Mouse (Mus musculus): ENCODE results near the gene Tmem204. TPM values are rescaled to one million over a fixed set of nuclear protein-coding genes. Genes with fewer than 3 reads are reported as not detected.
A peak's percentile ranks its signal among the peaks of the same experiment; 100 is the strongest.

Gene Tmem204
- polyA plus RNA-seq, 1 experiment from 2014 or later = 13.2 TPM

GRCm38 (mm10) chr17:25082887-25083286 lies 504 bp downstream of the Tmem204 start:
- Histone ChIP-seq H3K4me1 (peaks cover 48% of the 10 kb centered on the region), H3K27me3 (no peaks in the 10 kb centered on the region), H3K27ac (peak overlapping the region; percentile 97), H3K4me2 (replicated peaks) (no peak overlapping the region), H3K9me3 (no peaks in the 10 kb centered on the region), H3K4me3 (no peak overlapping the region), H3K36me3 (peaks cover 6% of the 10 kb centered on the region; the same call in 1 of the 2 replicates), H3K9ac (no peak overlapping the region)
- 42% methylated on average over 3 of the region's 3 CpGs for WGBS
- ATAC-seq (ENCODE audit: insufficient number of reproducible peaks, insufficient read depth, low FRiP score, low TSS enrichment) = no peak

- H3K36me3 ChIP-seq = 0 out of 2 replicates have a peak, but pooled peaks cover 3% of the 10 kb centered on the region
- H3K4me2 ChIP-seq (replicated peaks) = no peak overlapping the region
- peaks cover 48% of the 10 kb centered on the region for H3K4me1 ChIP-seq
- H3K4me3 ChIP-seq = no peak overlapping the region
- 63% methylated on average over 14 of the region's 14 CpGs for WGBS
- peak overlapping the region; percentile 97 for H3K27ac ChIP-seq
- H3K9ac ChIP-seq = no peak overlapping the region
- no peaks in the 10 kb centered on the region for H3K9me3 ChIP-seq
- no peaks in the 10 kb centered on the region for H3K27me3 ChIP-seq
- ATAC-seq (ENCODE audit: insufficient number of reproducible peaks, insufficient read depth, low FRiP score, low TSS enrichment) = no peak
Observed at GRCm38 (mm10) chr17:25082081-25082847, 1.1 kb downstream of the Tmem204 start.

GRCm38 (mm10) chr17:25080960-25081381 lies 2.4 kb downstream of the Tmem204 start:
- Histone ChIP-seq H3K4me2 (replicated peaks) (no peak overlapping the region), H3K27me3 (no peaks in the 10 kb centered on the region), H3K9me3 (no peaks in the 10 kb centered on the region), H3K4me1 (peaks cover 48% of the 10 kb centered on the region), H3K27ac (peak overlapping the region; percentile 83), H3K36me3 (0 out of 2 replicates have a peak, but pooled peaks cover 3% of the 10 kb centered on the region), H3K9ac (peak overlapping the region; percentile 29; the same call in 1 of the 2 replicates), H3K4me3 (peak overlapping the region; percentile 18)
- ATAC-seq (ENCODE audit: insufficient number of reproducible peaks, insufficient read depth, low FRiP score, low TSS enrichment) = no peak
- 57% methylated on average over 11 of the region's 11 CpGs for WGBS

GRCm38 (mm10) chr17:25080210-25080609 lies 3.2 kb downstream of the Tmem204 start:
- Histone ChIP-seq H3K4me1 (peaks cover 43% of the 10 kb centered on the region), H3K9me3 (no peaks in the 10 kb centered on the region), H3K27ac (peak overlapping the region; percentile 83; the same call in 1 of the 2 replicates), H3K9ac (peak overlapping the region; percentile 29; the same call in 1 of the 2 replicates), H3K27me3 (no peaks in the 10 kb centered on the region), H3K4me3 (peak overlapping the region; percentile 18), H3K4me2 (replicated peaks) (no peak overlapping the region), H3K36me3 (0 out of 2 replicates have a peak, but pooled peaks cover 3% of the 10 kb centered on the region)
- WGBS = 87% methylated on average over 13 of the region's 13 CpGs
- no peak for ATAC-seq (ENCODE audit: insufficient number of reproducible peaks, insufficient read depth, low FRiP score, low TSS enrichment)

GRCm38 (mm10) chr17:25077771-25078372 lies 5.5 kb downstream of the Tmem204 start:
- no peaks in the 10 kb centered on the region for H3K9me3 ChIP-seq
- no peaks in the 10 kb centered on the region for H3K27me3 ChIP-seq
- no peak overlapping the region for H3K4me3 ChIP-seq
- 0 out of 2 replicates have a peak, but pooled peaks have one; percentile 4 for ATAC-seq (ENCODE audit: insufficient number of reproducible peaks, insufficient read depth, low FRiP score, low TSS enrichment)
- no peak overlapping the region for H3K9ac ChIP-seq
- peaks cover 20% of the 10 kb centered on the region for H3K4me1 ChIP-seq
- WGBS = 74% methylated on average over 13 of the region's 13 CpGs
- peak overlapping the region; percentile 58; the same call in 1 of the 2 replicates for H3K27ac ChIP-seq
- H3K36me3 ChIP-seq = peaks cover 3% of the 10 kb centered on the region; the same call in 1 of the 2 replicates
- peak overlapping the region; percentile 2; the same call in 1 of the 2 replicates for H3K4me2 ChIP-seq (replicated peaks)

GRCm38 (mm10) chr17:25076906-25077305 lies 6.5 kb downstream of the Tmem204 start:
- no peak overlapping the region for H3K4me2 ChIP-seq (replicated peaks)
- no peak overlapping the region for H3K9ac ChIP-seq
- no peaks in the 10 kb centered on the region for H3K9me3 ChIP-seq
- WGBS = 84% methylated on average over 4 of the region's 4 CpGs
- H3K27me3 ChIP-seq = no peaks in the 10 kb centered on the region
- no peak for ATAC-seq (ENCODE audit: insufficient number of reproducible peaks, insufficient read depth, low FRiP score, low TSS enrichment)
- H3K27ac ChIP-seq = no peak overlapping the region
- H3K4me3 ChIP-seq = no peak overlapping the region
- peaks cover 12% of the 10 kb centered on the region for H3K4me1 ChIP-seq
- H3K36me3 ChIP-seq = peaks cover 3% of the 10 kb centered on the region; the same call in 1 of the 2 replicates

- 56% methylated on average over 2 of the region's 2 CpGs for WGBS
Observed at GRCm38 (mm10) chr17:25068690-25069089, 14.7 kb downstream of the Tmem204 start.

GRCm38 (mm10) chr17:25067442-25067851 lies 15.9 kb downstream of the Tmem204 start:
- 69% methylated on average over 8 of the region's 8 CpGs for WGBS

More at GRCm38 (mm10) chr17:25068690-25069089, 14.7 kb downstream of the Tmem204 start:
- no peak for ATAC-seq (ENCODE audit: insufficient number of reproducible peaks, insufficient read depth, low FRiP score, low TSS enrichment)
- Histone ChIP-seq H3K4me1 (no peaks in the 10 kb centered on the region), H3K27ac (no peak overlapping the region), H3K4me3 (no peak overlapping the region), H3K4me2 (replicated peaks) (no peak overlapping the region), H3K9me3 (no peaks in the 10 kb centered on the region), H3K36me3 (peaks cover 7% of the 10 kb centered on the region; the same call in 1 of the 2 replicates), H3K27me3 (no peaks in the 10 kb centered on the region), H3K9ac (no peak overlapping the region)

GRCm38 (mm10) chr17:25066595-25066994 lies 16.8 kb downstream of the Tmem204 start:
- H3K9me3 ChIP-seq = no peaks in the 10 kb centered on the region
- H3K27ac ChIP-seq = no peak overlapping the region
- H3K36me3 ChIP-seq = peaks cover 17% of the 10 kb centered on the region
- ATAC-seq (ENCODE audit: insufficient number of reproducible peaks, insufficient read depth, low FRiP score, low TSS enrichment) = no peak
- WGBS = 90% methylated on average over 7 of the region's 7 CpGs
- no peak overlapping the region for H3K9ac ChIP-seq
- no peak overlapping the region for H3K4me3 ChIP-seq
- H3K4me2 ChIP-seq (replicated peaks) = no peak overlapping the region
- H3K4me1 ChIP-seq = no peaks in the 10 kb centered on the region
- no peaks in the 10 kb centered on the region for H3K27me3 ChIP-seq

More at GRCm38 (mm10) chr17:25067442-25067851, 15.9 kb downstream of the Tmem204 start:
- ATAC-seq (ENCODE audit: insufficient number of reproducible peaks, insufficient read depth, low FRiP score, low TSS enrichment) = no peak
- Histone ChIP-seq H3K27ac (0 out of 2 replicates have a peak overlapping the region, but pooled peaks have one; percentile 7), H3K27me3 (no peaks in the 10 kb centered on the region), H3K4me1 (no peaks in the 10 kb centered on the region), H3K9me3 (no peaks in the 10 kb centered on the region), H3K4me3 (no peak overlapping the region), H3K9ac (no peak overlapping the region), H3K4me2 (replicated peaks) (no peak overlapping the region), H3K36me3 (peaks cover 9% of the 10 kb centered on the region; the same call in 1 of the 2 replicates)

- ATAC-seq (ENCODE audit: insufficient number of reproducible peaks, insufficient read depth, low FRiP score, low TSS enrichment) = no peak
- Histone ChIP-seq H3K9ac (no peak overlapping the region), H3K36me3 (peaks cover 22% of the 10 kb centered on the region)
Observed at GRCm38 (mm10) chr17:25065189-25065588, 18.2 kb downstream of the Tmem204 start.

GRCm38 (mm10) chr17:25064351-25064750 lies 19.0 kb downstream of the Tmem204 start:
- Histone ChIP-seq H3K36me3 (peaks cover 29% of the 10 kb centered on the region), H3K4me3 (no peak overlapping the region), H3K27ac (no peak overlapping the region), H3K9me3 (no peaks in the 10 kb centered on the region), H3K4me2 (replicated peaks) (no peak overlapping the region), H3K9ac (no peak overlapping the region), H3K27me3 (no peaks in the 10 kb centered on the region), H3K4me1 (no peaks in the 10 kb centered on the region)
- 74% methylated on average over 9 of the region's 9 CpGs for WGBS
- ATAC-seq (ENCODE audit: insufficient number of reproducible peaks, insufficient read depth, low FRiP score, low TSS enrichment) = no peak

More at GRCm38 (mm10) chr17:25065189-25065588, 18.2 kb downstream of the Tmem204 start:
- WGBS = 80% methylated on average over 3 of the region's 3 CpGs
- H3K9me3 ChIP-seq = no peaks in the 10 kb centered on the region
- H3K27me3 ChIP-seq = no peaks in the 10 kb centered on the region
- H3K4me1 ChIP-seq = no peaks in the 10 kb centered on the region
- no peak overlapping the region for H3K4me3 ChIP-seq
- no peak overlapping the region for H3K4me2 ChIP-seq (replicated peaks)
- no peak overlapping the region for H3K27ac ChIP-seq

All from embryonic facial prominence, embryonic 12.5 days (tissue).